ENCODE assay signal across 25 mouse cellular contexts in the genomic region with DNA sequence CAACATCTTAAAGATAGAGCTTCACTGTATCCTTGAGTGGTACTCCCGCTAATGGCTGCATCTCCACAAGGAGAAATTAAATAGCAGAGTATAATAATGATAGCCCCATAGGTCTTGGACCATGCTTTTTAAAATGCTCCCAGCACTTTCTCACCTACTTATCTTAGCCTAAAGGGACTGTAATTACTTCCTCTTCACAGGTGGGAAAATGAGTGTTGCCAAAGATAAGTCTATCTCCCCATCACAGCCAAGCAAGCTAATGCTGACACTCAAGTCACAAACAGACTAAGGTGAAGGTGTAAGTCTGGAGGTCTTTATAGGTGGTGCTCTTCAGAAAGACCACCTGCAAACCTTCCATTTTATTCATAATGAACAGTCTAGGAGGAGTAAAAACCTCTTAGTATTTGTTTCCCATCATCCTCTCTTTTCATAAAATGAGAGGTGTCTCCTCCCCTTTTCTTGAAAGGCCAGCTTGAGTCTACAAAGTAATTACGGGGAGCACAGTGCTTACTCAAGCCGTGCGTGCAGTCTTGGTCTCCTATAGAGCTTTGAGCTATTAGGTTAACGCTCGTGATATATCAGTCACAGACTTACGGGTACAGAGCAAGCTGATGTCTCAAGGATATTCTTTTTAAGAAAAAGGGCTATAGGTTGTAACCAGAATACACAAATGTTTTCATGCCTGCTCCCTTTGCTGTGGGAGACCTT. TPM values are rescaled to one million over a fixed set of nuclear protein-coding genes. Genes with fewer than 3 reads are reported as not detected.
DNase-seq lines count a peak whose midpoint lies in the region; ATAC-seq and TF ChIP-seq lines count a peak whose summit lies in the region.
"Had no signal": no experiment of that assay in that cellular context is flagged by ENCODE, and none has a peak within 500 bp of the region (broad histone marks: within the 10 kb centered on the region; RNA-seq: fewer than 3 reads in every experiment).

No protein-coding gene starts in this region.

- H3K4me3 ChIP-seq in G1E (ENCODE audit: low read depth, low read length): no peak overlapping the region
- H3K4me3 ChIP-seq in liver, embryonic 14.5 days (ENCODE audit: insufficient read depth in 1 of 2, low read depth in 2 of 2, low read length in 2 of 2): no peak overlapping the region
- H3K4me3 ChIP-seq in stomach, embryonic 15.5 days (replicated peaks): no peak overlapping the region
- H3K4me3 ChIP-seq: embryonic facial prominence, embryonic 12.5 days; erythroblast, embryonic 14.5 days; forebrain, embryonic 13.5 days; gastrocnemius, adult 2 months; hindbrain, embryonic 12.5 days; kidney, embryonic 15.5 days; limb, embryonic 15.5 days; midbrain, embryonic 10.5 days; myocyte; neural tube, embryonic 13.5 days had no signal

- no peak overlapping the region for H3K9ac ChIP-seq in liver, embryonic 14.5 days (replicated peaks)
- no peak overlapping the region for H3K9ac ChIP-seq in stomach, embryonic 15.5 days
- H3K9ac ChIP-seq: embryonic facial prominence, embryonic 12.5 days; forebrain, embryonic 13.5 days; hindbrain, embryonic 12.5 days; kidney, embryonic 15.5 days; limb, embryonic 15.5 days; neural tube, embryonic 13.5 days had no signal

- 62% methylated on average over 7 of the region's 7 CpGs for WGBS in liver, embryonic 14.5 days (ENCODE audit: insufficient replicate concordance)
- 74% methylated on average over 7 of the region's 7 CpGs for WGBS in stomach, embryonic 15.5 days

- peak overlapping the region; percentile 42 for H3K4me2 ChIP-seq in liver, embryonic 14.5 days (ENCODE audit: low read depth)
- H3K4me2 ChIP-seq in stomach, embryonic 15.5 days: no peak overlapping the region
- H3K4me2 ChIP-seq: embryonic facial prominence, embryonic 12.5 days; forebrain, embryonic 13.5 days; hindbrain, embryonic 12.5 days; kidney, embryonic 15.5 days; limb, embryonic 15.5 days; neural tube, embryonic 13.5 days had no signal

- peaks cover 13% of the 10 kb centered on the region for H3K4me1 ChIP-seq in G1E (ENCODE audit: insufficient read depth, low read depth, low read length)
- peaks cover 23 to 42% of the 10 kb centered on the region in 2 experiments for H3K4me1 ChIP-seq in liver, embryonic 14.5 days (replicated peaks; ENCODE audit: control insufficient read depth in 2 of 2, insufficient read depth in 2 of 2, low read length in 1 of 2)
- no peaks in the 10 kb centered on the region for H3K4me1 ChIP-seq in stomach, embryonic 15.5 days
- H3K4me1 ChIP-seq: hindbrain, embryonic 12.5 days; limb, embryonic 15.5 days had no signal

- peak; percentile 45; the same call in 1 of the 2 replicates for ATAC-seq in G1E (ENCODE audit: extremely low read depth, insufficient number of reproducible peaks, low FRiP score, poor library complexity, severe bottlenecking)
- peak; percentile 70 for ATAC-seq in liver, embryonic 14.5 days (ENCODE audit: insufficient read depth)
- peak; percentile 17; the same call in 1 of the 2 replicates for ATAC-seq in stomach, embryonic 15.5 days (ENCODE audit: insufficient read depth, low FRiP score, low read depth)
- ATAC-seq: forebrain, embryonic 13.5 days; inflammation-experienced regulatory T-cells, adult 6 months; midbrain, embryonic 16.5 days; Patski had no signal

- no peaks in the 10 kb centered on the region for H3K36me3 ChIP-seq in G1E (replicated peaks)
- H3K36me3 ChIP-seq in liver, embryonic 14.5 days (replicated peaks; ENCODE audit: control insufficient read depth, insufficient read depth, low read depth): no peaks in the 10 kb centered on the region
- H3K36me3 ChIP-seq in stomach, embryonic 15.5 days: no peaks in the 10 kb centered on the region
- H3K36me3 ChIP-seq: embryonic facial prominence, embryonic 12.5 days; hindbrain, embryonic 12.5 days; kidney, embryonic 15.5 days; limb, embryonic 15.5 days; midbrain, embryonic 10.5 days; neural tube, embryonic 13.5 days had no signal

- peaks cover 10% of the 10 kb centered on the region; the same call in 1 of the 2 replicates for H3K27me3 ChIP-seq in G1E (ENCODE audit: insufficient read depth, low read length)
- no peaks in the 10 kb centered on the region for H3K27me3 ChIP-seq in liver, embryonic 14.5 days (ENCODE audit: control insufficient read depth, insufficient read depth, low read length)
- no peaks in the 10 kb centered on the region for H3K27me3 ChIP-seq in stomach, embryonic 15.5 days (replicated peaks)
- H3K27me3 ChIP-seq: embryonic facial prominence, embryonic 12.5 days; forebrain, embryonic 13.5 days; hindbrain, embryonic 12.5 days; kidney, embryonic 15.5 days; limb, embryonic 15.5 days; neural tube, embryonic 13.5 days; Patski had no signal

- no peak for DNase-seq in G1E (ENCODE audit: low spot score)
- peak; percentile 9 for DNase-seq in induced T-regulatory cell, adult 2 months (ENCODE audit: low read depth)
- DNase-seq in liver, embryonic 14.5 days (ENCODE audit: low read depth in 3 of 3, low spot score in 3 of 3): no peak
- DNase-seq in lung, postnatal 14 days: no peak
- no peak for DNase-seq in kidney, postnatal 10 days
- DNase-seq in layer of hippocampus, postnatal 25 days (ENCODE audit: extremely low spot score in 1 of 2, low spot score in 1 of 2): no peak
- DNase-seq: adrenal gland, adult 2 months; cerebellum, adult 11 months; cerebellum, adult 9-11 months; gastrocnemius, adult 2 months; left cerebral cortex, postnatal 4 days; thymus, postnatal 25 days had no signal

- peak overlapping the region; percentile 2 for H3K27ac ChIP-seq in liver, embryonic 14.5 days
- no peak overlapping the region for H3K27ac ChIP-seq in stomach, embryonic 15.5 days
- H3K27ac ChIP-seq: embryonic facial prominence, embryonic 12.5 days; forebrain, embryonic 13.5 days; gastrocnemius, adult 2 months; hindbrain, embryonic 12.5 days; kidney, embryonic 15.5 days; limb, embryonic 15.5 days; midbrain, embryonic 10.5 days; neural tube, embryonic 13.5 days had no signal

- no peaks in the 10 kb centered on the region for H3K9me3 ChIP-seq in G1E (replicated peaks)
- H3K9me3 ChIP-seq in liver, embryonic 14.5 days (ENCODE audit: control insufficient read depth, low read length): no peaks in the 10 kb centered on the region
- no peaks in the 10 kb centered on the region for H3K9me3 ChIP-seq in stomach, embryonic 15.5 days
- H3K9me3 ChIP-seq: embryonic facial prominence, embryonic 12.5 days; hindbrain, embryonic 12.5 days; kidney, embryonic 15.5 days; limb, embryonic 15.5 days; midbrain, embryonic 10.5 days; neural tube, embryonic 13.5 days had no signal

- peak; percentile 81 for TF ChIP-seq EP300 in liver, embryonic 14.5 days (IDR thresholded peaks at IDR 0.05; ENCODE audit: low read depth)

- no peak for TF ChIP-seq CTCF in G1E (IDR thresholded peaks at IDR 0.05; ENCODE audit: low read depth, low read length)
- no peak for TF ChIP-seq CTCF in liver, embryonic 14.5 days (IDR thresholded peaks at IDR 0.05; ENCODE audit: low read depth)

RNA-seq across cellular contexts. Expression of gene Rassf3, which starts 16.6 kb away (rescaled TPM):
- total RNA-seq in G1E (2014; fragmentation: Nextera tagmentation) (0.58 TPM in 1 of 2 replicates, not detected in the other), G1E (2017) (0.46 and 0.66 TPM in 2 replicates)
- 0.07 and 0.14 TPM in 2 replicates for polyA plus RNA-seq in G1E (2012)
- 5.7 and 8.6 TPM in 2 replicates for polyA plus RNA-seq in liver, embryonic 14.5 days (2012; rRNA removed)
- polyA plus RNA-seq in liver, embryonic 14.5 days (2014; fragmentation: Nextera tagmentation; extraction: Ambion mirVana): 7.9 and 10.8 TPM in 2 replicates
- 22.4 and 25.7 TPM in 2 replicates for polyA plus RNA-seq in stomach, embryonic 15.5 days (2015; fragmentation: Nextera tagmentation; extraction: Ambion mirVana)
- 10 to 100 TPM in 1 of 2 experiments, 1 to 10 TPM in 1; 7.6 to 10.4 TPM for total RNA-seq in layer of hippocampus, postnatal 25 days (2021)

Comparison
In these comparisons a context has a peak if more than half of its experiments do, and no peak if none do; other contexts are left out.
1. ATAC-seq: peak in every context shown above with its lines; median percentile 70 in liver, embryonic 14.5 days; 45 in G1E; 17 in stomach, embryonic 15.5 days.